Mouse (Mus musculus): ENCODE results near the gene Gm4513. TPM values are rescaled to one million over a fixed set of nuclear protein-coding genes. Genes with fewer than 3 reads are reported as not detected.
"Not testable (repeated sequence)": the region's sequence is repeated elsewhere in the genome, so short reads cannot be mapped to it uniquely, and the experiment has no call there.

The Gm4513 gene
- total RNA-seq (2021) = not detected
- long read RNA-seq, experiment 1 = 0 reads
- long read RNA-seq, experiment 2 = 0 reads

GRCm38 (mm10) chr7:20598921-20599320 is at the start of gene Gm4513:
Gm4513 (minus strand) TSS chr7:20599021.
- DNase-seq; intact Hi-C loops (cut with DNase I; ENCODE audit: low total_unique reads): not testable (repeated sequence)

- DNase-seq; intact Hi-C loops (cut with DNase I; ENCODE audit: low total_unique reads): not testable (repeated sequence)
These were observed 22.7 kb downstream of the Gm4513 start, which contains the start of gene Gm4141 for GRCm38 (mm10) chr7:20576141-20576540. Gm4141 (minus strand) TSS chr7:20576241.

DNA sequence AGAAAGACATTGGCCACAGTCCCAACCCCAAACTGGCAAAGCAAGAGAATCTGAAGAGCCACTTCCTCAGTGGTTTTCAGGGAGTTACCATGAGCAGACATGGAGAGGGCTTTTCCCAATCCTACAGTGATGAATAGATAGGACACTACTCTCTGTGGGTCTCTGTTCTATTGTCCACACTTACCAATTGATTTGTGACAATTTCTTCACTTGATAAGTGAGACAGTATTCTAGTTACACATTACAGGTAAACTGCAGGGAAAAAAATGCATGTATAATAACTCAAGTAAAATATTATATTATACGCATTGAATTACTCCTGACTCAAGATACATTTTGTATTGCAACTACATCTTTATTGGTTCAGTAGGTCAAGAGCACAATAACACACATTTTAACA is 53.2 kb downstream of the Gm4513 start, which contains the start of gene Gm5726:
Gene Gm5726 (minus strand): TSS at position 101 of the 400 bp plus-strand sequence.
- intact Hi-C loops (cut with DNase I; ENCODE audit: low total_unique reads); DNase-seq: not testable (repeated sequence)

Other genes starting within 250 kb of the Gm4513 start
- gene Gm5728, start 223.6 kb downstream of the Gm4513 start, total RNA-seq (2021) = not detected
- gene Vmn1r100, start 181.1 kb downstream of the Gm4513 start, total RNA-seq (2021) = not detected
- gene Vmn1r101, start 156.4 kb downstream of the Gm4513 start, total RNA-seq (2021) = not detected
- gene Gm10670, start 124.1 kb downstream of the Gm4513 start, total RNA-seq (2021) = not detected
- gene Vmn1r103, start 88.5 kb downstream of the Gm4513 start, total RNA-seq (2021) = not detected
- gene Vmn1r104, start 65.2 kb downstream of the Gm4513 start, total RNA-seq (2021) = not detected
- gene Gm5726, start 53.3 kb downstream of the Gm4513 start, total RNA-seq (2021) = not detected
- gene Gm4141, start 22.8 kb downstream of the Gm4513 start, total RNA-seq (2021) = not detected
- gene Vmn1r107, start 69.9 kb upstream of the Gm4513 start, total RNA-seq (2021) = not detected
- gene Vmn1r111, start 104.2 kb upstream of the Gm4513 start, total RNA-seq (2021) = not detected
- gene Gm10668, start 131.6 kb upstream of the Gm4513 start, total RNA-seq (2021) = not detected
- gene Vmn1r112, start 172.2 kb upstream of the Gm4513 start, total RNA-seq (2021) = not detected
- not detected for gene Vmn1r113, start 188.3 kb upstream of the Gm4513 start, total RNA-seq (2021)
- gene Vmn1r114, start 213.2 kb upstream of the Gm4513 start, total RNA-seq (2021) = not detected
- not detected for gene Vmn1r115, start 246.0 kb upstream of the Gm4513 start, total RNA-seq (2021)

All from gastrocnemius, postnatal 14 days (tissue).